Mouse (Mus musculus) retina, adult 2 months (tissue): ENCODE data around the gene Stradb.
"Not testable (repeated sequence)": the region's sequence is repeated elsewhere in the genome, so short reads cannot be mapped to it uniquely, and the experiment has no call there.

Experiments
- DNase-seq: peaks from one replicate; pipeline ENCODE4 v3.0.0-alpha.2; 2012; ENCODE audit warnings: low read depth, low spot score

The Stradb gene

DNA sequence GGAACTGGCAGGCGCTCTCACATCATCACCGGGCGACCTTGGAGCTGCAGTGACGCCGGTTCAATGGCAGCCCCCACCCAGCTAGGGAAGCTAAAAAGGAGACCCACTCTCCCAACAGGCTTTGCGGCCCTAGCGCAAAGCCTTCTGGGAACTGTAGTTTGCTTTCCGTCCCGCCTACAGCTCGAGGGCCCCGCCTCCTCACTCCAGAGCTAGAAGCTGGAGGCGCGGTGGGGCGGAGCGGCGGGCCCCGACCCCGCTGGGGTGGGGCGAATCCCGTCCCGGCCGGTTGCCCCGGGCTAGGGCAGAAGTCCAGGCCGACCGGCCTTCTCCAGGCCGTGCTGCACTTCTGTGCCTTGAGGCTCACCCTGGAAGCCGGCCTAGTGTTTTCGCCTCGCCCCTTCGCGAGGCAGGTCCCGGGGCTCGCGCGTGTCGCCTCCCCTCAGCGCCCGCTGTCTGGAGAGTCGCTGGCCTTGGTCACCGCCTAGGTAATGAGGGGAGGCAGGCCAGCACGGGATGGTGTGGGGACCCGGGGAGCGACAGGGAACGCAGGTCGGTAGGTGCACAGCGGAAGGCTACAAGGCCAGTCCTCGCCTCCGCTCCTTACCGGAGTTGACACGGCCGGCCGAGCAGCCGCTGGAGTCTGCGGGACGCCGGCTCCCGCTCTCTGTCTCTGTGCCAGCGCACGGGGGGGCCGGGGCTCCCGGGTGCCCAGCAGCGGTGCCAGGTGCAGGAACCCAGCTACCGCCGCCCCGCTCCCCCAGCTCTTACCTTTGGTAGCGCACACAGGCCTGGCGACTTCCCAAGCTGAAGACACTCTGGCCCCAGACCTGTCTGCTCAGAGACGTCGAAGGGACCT lies at the start of gene Stradb, which contains the start of gene Trak2:
Gene Stradb (plus strand): TSS at position 157 of the 856 bp plus-strand sequence.
Gene Trak2 (minus strand): TSS at position 65 of the 856 bp plus-strand sequence.
- DNase-seq, result peak; percentile 86

- no peak for DNase-seq
These were observed 46.7 kb upstream of the Stradb start for GRCm38 (mm10) chr1:58926664-58927063.

DNA sequence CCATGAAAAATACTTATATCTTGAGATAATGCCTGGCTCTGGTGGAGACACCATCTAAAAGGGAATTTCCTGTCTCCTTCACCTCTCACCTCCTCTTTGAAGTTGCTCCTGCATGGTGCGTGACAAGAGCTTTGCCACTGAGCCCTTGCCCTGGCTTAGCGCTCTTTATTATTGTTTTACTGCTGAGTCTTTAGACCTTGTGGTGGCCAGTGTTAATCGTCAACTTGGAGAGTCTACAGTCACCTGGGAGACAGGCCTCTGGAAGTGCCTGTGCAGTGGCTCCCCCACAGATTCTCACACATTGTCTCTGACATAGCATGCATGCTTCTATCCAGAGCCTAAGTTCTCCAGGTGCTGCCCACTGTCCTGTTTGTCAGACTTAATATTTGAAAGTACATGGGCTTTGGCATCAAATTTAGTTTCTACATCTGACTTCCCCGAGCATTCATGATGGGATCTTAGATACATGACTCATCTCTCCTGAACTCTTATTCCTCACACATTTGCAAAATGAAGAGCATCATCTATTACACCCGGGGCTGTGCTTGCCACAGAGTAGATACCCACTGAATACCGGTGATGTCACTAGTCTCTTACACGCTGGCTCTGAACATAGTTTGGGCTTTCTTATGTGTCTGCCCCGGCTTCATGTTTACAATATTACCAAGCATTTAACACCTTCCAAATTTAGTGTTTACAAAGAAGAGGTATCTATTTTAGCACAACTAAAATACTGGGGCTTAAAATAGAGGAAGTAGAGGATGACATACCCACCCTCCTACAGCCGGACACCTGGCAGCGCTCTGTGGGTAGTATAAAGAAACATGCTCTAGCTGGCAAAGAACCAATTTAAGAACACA lies 36.3 kb upstream of the Stradb start:
- no peak for DNase-seq

DNA sequence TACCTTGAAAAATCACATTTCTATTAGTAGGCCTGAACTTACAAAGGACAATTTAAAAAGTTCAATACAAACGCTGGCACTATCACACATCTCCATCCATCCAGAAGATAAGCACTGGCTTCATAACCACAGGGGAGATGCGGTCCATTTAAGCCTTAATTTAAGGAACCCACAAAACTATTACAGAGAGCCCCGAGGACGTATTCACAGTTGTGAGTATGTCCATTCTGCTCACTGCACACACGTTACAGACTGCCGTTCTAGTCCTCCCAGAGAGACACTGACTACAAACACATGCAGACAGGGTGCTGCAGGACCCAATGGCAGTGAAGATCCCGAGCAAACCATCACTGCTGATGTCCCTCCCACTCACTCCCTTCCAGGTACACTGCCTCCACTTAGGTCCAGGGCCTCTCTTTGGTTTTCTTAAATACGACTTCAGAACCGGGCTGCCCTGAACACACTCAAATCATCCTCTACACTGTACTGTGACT lies 35.7 kb upstream of the Stradb start:
- DNase-seq, result no peak

- no peak for DNase-seq
These were observed 27.8 kb upstream of the Stradb start for GRCm38 (mm10) chr1:58945523-58945922.

GRCm38 (mm10) chr1:58945960-58946670 lies 27.2 kb upstream of the Stradb start:
- no peak for DNase-seq

DNA sequence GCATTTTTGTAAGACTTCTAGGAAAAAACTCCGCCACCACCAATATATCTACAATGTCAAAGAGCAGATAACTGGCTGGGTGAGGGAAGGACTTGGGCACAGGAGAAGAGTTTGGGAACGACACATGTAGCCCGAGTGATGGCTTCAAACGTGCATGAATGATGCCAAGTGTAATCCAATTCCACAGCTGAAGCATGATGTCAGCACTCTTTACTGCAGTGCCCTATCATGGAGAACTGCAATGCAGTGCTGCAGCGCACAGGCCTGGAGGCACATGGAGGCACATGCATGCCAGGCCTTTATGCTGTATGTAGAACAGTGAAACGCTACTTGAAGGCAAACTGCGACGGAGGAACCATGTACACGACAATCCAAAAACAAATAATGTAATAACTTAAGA lies 26.6 kb upstream of the Stradb start:
- no peak for DNase-seq

- DNase-seq, result no peak
These were observed 23.7 kb upstream of the Stradb start for GRCm38 (mm10) chr1:58949561-58950106.

DNA sequence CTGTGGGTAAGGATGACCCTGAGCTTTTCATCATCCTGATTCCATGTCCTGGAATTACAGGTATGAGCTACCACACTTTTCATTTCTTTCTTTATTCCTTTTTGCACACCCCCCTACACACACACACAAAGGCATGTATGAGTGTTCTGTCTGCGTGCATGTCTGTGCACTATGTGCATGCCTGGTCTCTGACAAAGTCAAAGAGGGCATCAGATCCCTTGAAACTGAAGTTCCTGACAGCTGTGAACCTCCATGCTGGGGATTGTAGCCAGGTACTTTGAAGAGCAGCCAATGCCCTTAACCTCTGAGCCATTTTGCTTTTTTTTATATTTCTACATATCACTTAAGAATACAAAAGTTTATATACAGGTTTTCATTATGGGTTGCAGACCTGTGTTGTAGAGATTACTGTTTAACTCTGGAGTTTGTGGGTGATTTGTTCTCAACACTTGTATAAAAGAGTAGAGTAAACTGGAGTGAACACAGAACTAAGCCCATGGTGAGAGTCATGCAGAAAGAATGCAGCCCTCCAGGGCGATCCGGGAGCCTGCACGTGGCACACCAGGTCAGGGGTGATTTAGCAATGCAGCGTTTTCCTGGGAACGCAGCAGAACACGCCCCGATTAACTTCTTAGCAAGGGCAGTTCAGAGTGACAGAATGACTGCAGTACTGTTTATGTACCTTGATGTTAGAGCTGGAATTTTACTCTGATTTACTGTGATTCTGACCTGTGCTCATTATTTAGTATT lies 22.2 kb upstream of the Stradb start:
- DNase-seq, result no peak

GRCm38 (mm10) chr1:58951841-58952240 lies 21.5 kb upstream of the Stradb start:
- no peak for DNase-seq

- no peak for DNase-seq
These were observed 20.8 kb upstream of the Stradb start for GRCm38 (mm10) chr1:58952526-58952925.

GRCm38 (mm10) chr1:58952997-58953396 lies 20.3 kb upstream of the Stradb start:
- no peak for DNase-seq

GRCm38 (mm10) chr1:58953686-58954434 lies 19.5 kb upstream of the Stradb start:
- no peak for DNase-seq

GRCm38 (mm10) chr1:58954578-58955410 lies 18.5 kb upstream of the Stradb start:
- no peak for DNase-seq

GRCm38 (mm10) chr1:58955716-58956115 lies 17.6 kb upstream of the Stradb start:
- no peak for DNase-seq

GRCm38 (mm10) chr1:58956229-58956628 lies 17.1 kb upstream of the Stradb start:
- no peak for DNase-seq

DNA sequence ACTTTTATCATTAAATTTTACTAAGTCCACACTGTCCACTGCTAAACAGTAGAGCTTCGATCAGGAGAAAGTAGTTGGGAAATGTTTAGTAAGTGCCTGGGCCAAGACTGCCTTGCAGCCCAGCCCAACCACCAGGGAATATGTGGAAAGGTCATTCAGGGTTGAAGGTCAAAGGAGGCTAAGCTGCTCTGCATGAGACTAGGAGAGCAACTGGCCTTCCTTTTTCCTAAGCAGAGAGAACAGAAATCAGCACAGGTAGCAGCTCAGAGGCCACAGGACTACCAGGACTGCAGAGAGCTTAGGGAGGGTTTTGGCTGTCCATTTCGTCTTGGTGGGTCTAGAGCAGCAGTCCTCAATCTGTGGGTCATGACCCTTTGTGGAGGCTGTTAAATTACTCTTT lies 15.4 kb upstream of the Stradb start:
- DNase-seq, result no peak

DNA sequence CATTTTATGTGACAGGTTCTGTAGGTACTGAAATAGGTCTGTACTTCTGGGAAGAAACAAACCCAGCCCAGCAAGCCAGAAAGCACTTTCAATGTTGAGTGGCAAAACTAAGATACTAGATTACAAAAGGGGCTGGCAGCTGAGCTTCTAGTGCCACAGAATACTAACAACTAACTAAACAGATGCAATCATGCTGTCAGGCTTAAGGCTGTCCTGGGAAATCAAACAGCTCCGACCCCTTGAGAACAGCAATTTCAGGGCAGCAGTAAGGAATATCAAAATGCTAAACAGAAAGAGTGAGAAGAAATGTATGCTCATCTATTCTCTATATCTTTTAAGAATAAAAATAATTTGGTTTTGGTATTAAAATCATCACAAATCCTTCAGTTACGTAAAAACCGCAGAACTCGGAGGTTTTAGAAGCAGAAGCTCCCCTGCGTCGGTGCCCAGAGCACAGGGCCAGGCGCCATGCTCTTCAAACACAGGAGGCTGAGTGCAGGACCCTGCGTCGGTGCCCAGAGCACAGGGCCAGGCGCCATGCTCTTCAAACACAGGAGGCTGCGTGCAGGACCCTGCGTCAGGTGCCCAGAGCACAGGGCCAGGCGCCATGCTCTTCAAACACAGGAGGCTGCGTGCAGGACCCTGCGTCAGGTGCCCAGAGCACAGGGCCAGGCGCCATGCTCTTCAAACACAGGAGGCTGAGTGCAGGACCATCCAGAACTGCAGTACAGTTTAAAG lies 14.4 kb upstream of the Stradb start:
- DNase-seq, result not testable (repeated sequence)
